Mouse (Mus musculus): Measurements from ENCODE around the gene Thnsl1. TPM values are rescaled to one million over a fixed set of nuclear protein-coding genes. Genes with fewer than 3 reads are reported as not detected.

The Thnsl1 gene
- 22.2 and 24.1 TPM in 2 replicates for polyA plus RNA-seq (2015; fragmentation: Nextera tagmentation; extraction: Ambion mirVana)

DNA sequence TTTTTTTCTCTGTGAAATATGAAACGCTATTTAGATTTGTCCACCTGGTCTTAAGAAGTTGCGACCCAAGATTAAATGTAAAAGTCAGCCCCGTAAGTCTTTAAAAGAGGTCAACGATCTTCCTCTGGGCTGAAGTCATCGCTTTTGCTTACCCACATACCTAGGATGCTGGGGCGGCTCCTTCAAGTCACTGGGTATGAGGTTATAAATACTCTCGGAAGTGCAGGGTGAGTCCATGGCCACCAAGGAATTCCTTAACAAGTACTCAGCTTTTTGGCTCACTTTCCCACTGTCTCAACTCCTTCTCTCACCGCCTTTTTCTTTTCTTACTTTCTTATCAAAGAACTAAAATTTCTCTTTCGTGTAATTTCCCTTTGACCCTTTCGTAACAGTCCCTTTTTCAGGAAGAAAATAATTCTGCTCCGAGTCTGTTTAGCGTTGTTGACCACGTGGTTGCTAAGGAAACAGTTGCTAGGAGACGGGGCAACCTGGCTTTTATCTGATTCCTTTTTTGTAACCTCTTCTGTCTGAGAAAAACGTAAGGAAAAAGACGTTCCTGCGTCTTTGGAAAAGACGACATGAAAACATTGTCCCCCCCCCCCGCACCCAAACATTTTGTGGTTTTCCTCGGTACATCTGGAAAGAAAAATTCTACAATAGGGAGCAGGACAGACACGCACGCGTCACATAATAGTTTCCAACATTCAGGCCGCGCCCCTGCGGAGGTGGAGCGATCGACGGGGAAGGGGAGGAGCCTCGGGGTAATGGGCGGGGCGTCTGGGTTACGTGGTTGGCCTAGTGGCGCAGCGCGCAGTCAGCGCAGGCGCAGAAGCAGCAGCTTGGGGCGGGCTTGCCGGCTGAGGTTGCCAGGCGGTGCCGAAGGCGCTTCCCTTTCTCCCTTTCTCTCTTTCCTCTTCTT lies at the start of gene Thnsl1, which contains the start of gene Enkur:
Gene Thnsl1, plus strand, starts transcription at position 813 of the 919 bp plus-strand sequence.
Gene Enkur, minus strand, starts transcription at position 454 of the 919 bp plus-strand sequence.
- H3K4me2 ChIP-seq (replicated peaks): peak within 1 kb of the TSS; percentile 80
- 4% methylated on average over 43 of the region's 43 CpGs for WGBS
- peak within 1 kb of the TSS; percentile 68 for H3K4me3 ChIP-seq (replicated peaks)
- no peaks in the 10 kb centered on the region for H3K36me3 ChIP-seq
- no peaks in the 10 kb centered on the region for H3K9me3 ChIP-seq
- peak within 1 kb of the TSS; percentile 80 for H3K9ac ChIP-seq (replicated peaks)
- peak within 1 kb of the TSS; percentile 85 for H3K27ac ChIP-seq
- ATAC-seq: peak; percentile 99
- peaks cover 25% of the 10 kb centered on the region for H3K4me1 ChIP-seq (replicated peaks)
- no peaks in the 10 kb centered on the region for H3K27me3 ChIP-seq

DNA sequence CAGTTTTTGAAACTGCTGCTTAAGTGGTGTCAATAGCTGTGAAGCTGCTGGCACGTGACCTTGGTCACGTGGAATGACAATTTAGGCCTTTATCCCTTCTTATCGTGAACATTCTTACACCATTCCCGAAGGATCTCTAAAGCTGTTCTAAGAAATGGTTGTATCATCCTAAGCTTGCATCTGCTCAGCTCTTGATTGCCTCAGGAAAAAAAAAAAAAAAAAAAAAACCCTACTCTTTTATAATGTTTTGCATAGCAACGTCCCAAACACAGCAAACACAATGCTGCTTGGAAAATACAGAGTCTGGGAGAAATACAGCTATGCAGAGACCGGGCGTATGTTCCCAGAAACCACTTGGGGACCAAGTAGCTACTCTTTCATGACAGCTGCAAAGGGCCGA lies 41.2 kb upstream of the Thnsl1 start:
- Histone ChIP-seq H3K9ac (replicated peaks) (no peak overlapping the region), H3K36me3 (no peaks in the 10 kb centered on the region), H3K4me1 (replicated peaks) (no peaks in the 10 kb centered on the region), H3K4me2 (replicated peaks) (no peak overlapping the region), H3K27me3 (no peaks in the 10 kb centered on the region), H3K27ac (no peak overlapping the region), H3K9me3 (no peaks in the 10 kb centered on the region), H3K4me3 (replicated peaks) (no peak overlapping the region)
- WGBS: 67% methylated on average over 8 of the region's 8 CpGs
- ATAC-seq: no peak

DNA sequence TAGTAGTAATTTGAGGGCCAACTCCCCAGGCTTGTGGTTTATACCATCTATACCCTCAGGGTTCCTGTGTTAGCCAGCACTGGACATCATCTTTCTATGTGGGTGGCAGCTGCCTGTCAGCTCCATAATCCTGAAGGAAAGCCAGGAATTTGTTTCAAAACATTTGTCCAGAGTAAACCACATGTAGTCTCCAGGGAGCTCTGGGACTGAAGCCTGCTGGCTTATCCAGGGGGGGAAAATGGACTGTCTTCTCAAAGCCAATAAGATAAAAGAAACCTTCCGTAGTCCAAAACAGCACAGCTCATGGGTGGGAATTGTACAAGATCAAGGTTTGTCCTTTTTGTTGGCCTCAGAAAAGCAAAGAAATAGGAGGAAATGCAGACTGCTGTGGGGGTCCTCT lies 37.6 kb upstream of the Thnsl1 start:
- WGBS: 87% methylated on average over 1 of the region's 1 CpGs
- Histone ChIP-seq H3K4me2 (replicated peaks) (no peak overlapping the region), H3K4me1 (replicated peaks) (no peaks in the 10 kb centered on the region), H3K9me3 (no peaks in the 10 kb centered on the region), H3K4me3 (replicated peaks) (no peak overlapping the region), H3K9ac (replicated peaks) (no peak overlapping the region), H3K36me3 (no peaks in the 10 kb centered on the region), H3K27me3 (no peaks in the 10 kb centered on the region), H3K27ac (no peak overlapping the region)
- ATAC-seq: no peak

DNA sequence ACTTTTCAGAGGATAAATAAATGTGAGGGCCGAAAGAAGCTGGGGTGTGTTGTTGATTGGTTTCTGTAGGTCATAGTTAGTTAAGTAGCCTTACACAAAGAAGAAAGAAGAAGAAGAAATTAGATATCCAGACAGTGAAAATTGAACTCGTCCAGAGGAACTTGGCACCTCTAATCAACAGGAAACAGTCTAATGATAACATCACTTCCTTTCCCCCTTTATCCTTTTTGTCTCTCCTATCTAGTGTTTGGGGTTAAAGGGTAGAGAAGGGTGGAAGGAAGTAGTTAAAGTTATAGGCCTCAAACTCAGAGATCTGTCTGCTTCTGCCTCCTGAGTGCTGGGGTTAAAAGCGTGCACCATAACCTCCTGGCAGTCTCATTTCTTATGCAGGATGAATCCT lies 32.7 kb upstream of the Thnsl1 start:
- no peak overlapping the region for H3K9ac ChIP-seq (replicated peaks)
- no peak overlapping the region for H3K27ac ChIP-seq
- H3K9me3 ChIP-seq: no peaks in the 10 kb centered on the region
- H3K36me3 ChIP-seq: no peaks in the 10 kb centered on the region
- no peaks in the 10 kb centered on the region for H3K4me1 ChIP-seq (replicated peaks)
- ATAC-seq: no peak
- no peak overlapping the region for H3K4me3 ChIP-seq (replicated peaks)
- H3K4me2 ChIP-seq (replicated peaks): no peak overlapping the region
- no peaks in the 10 kb centered on the region for H3K27me3 ChIP-seq
- 93% methylated on average over 3 of the region's 3 CpGs for WGBS

GRCm38 (mm10) chr2:21179136-21179535 lies 26.4 kb upstream of the Thnsl1 start:
- H3K4me3 ChIP-seq (replicated peaks): no peak overlapping the region
- H3K9ac ChIP-seq (replicated peaks): no peak overlapping the region
- no peak for ATAC-seq
- H3K9me3 ChIP-seq: peaks cover 3% of the 10 kb centered on the region; the same call in 1 of the 2 replicates
- no peak overlapping the region for H3K4me2 ChIP-seq (replicated peaks)
- no peaks in the 10 kb centered on the region for H3K4me1 ChIP-seq (replicated peaks)
- WGBS: 95% methylated on average over 5 of the region's 5 CpGs
- H3K27ac ChIP-seq: no peak overlapping the region
- H3K27me3 ChIP-seq: no peaks in the 10 kb centered on the region
- no peaks in the 10 kb centered on the region for H3K36me3 ChIP-seq

DNA sequence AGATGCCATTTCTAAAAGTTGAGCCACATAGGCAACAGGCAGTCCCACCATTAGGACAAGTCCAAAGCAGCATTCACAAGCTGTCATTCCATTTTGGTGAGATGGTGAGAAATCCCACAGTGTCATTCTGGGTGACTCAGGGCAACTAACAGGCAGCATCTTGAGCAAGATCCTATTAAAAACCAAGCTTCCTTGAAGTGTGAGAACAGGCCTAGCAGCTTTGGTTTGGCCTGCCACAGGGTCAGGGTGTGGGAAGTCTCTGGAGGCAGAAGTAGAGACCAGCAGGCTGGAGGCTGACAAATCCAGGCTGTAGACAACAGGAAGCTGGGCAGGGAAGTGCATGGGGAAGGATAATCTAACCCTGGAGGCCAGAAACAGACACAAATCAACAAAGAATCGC lies 22.7 kb upstream of the Thnsl1 start:
- Histone ChIP-seq H3K4me3 (replicated peaks) (no peak overlapping the region), H3K36me3 (no peaks in the 10 kb centered on the region), H3K4me2 (replicated peaks) (no peak overlapping the region), H3K9ac (replicated peaks) (no peak overlapping the region), H3K9me3 (peaks cover 3% of the 10 kb centered on the region; the same call in 1 of the 2 replicates), H3K27me3 (no peaks in the 10 kb centered on the region), H3K4me1 (replicated peaks) (no peaks in the 10 kb centered on the region), H3K27ac (no peak overlapping the region)
- no peak for ATAC-seq
- WGBS: 91% methylated on average over 1 of the region's 1 CpGs

- Histone ChIP-seq H3K9ac (replicated peaks) (no peak overlapping the region), H3K4me1 (replicated peaks) (no peaks in the 10 kb centered on the region), H3K4me2 (replicated peaks) (no peak overlapping the region), H3K27ac (no peak overlapping the region), H3K27me3 (no peaks in the 10 kb centered on the region), H3K4me3 (replicated peaks) (no peak overlapping the region), H3K9me3 (no peaks in the 10 kb centered on the region), H3K36me3 (no peaks in the 10 kb centered on the region)
- no peak for ATAC-seq
- WGBS: 56% methylated on average over 7 of the region's 7 CpGs
These were observed 17.9 kb upstream of the Thnsl1 start for GRCm38 (mm10) chr2:21187576-21187975.

DNA sequence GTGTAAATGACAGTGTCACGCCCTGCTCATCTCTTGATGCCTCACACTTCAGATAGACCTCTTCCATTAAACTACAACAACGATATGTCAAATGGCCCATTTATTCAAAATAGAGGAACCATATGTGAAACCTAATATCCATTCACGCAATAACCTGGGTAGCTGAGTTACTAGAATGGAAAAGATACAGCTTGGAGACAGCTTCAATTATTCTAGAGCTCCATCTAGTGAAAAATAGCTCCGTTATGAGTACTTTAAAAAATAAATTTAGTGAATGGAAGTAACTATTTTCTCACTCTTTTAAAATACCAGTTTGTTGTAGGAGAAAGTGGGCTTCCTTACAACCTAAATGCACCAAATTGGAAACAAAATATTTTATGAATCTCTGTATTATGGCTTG lies 16.9 kb upstream of the Thnsl1 start:
- H3K9me3 ChIP-seq: no peaks in the 10 kb centered on the region
- no peaks in the 10 kb centered on the region for H3K4me1 ChIP-seq (replicated peaks)
- no peaks in the 10 kb centered on the region for H3K27me3 ChIP-seq
- no peaks in the 10 kb centered on the region for H3K36me3 ChIP-seq
- WGBS: 77% methylated on average over 4 of the region's 4 CpGs
- H3K4me3 ChIP-seq (replicated peaks): no peak overlapping the region
- H3K4me2 ChIP-seq (replicated peaks): no peak overlapping the region
- H3K27ac ChIP-seq: no peak overlapping the region
- no peak overlapping the region for H3K9ac ChIP-seq (replicated peaks)
- peak; percentile 56; the same call in 1 of the 2 replicates for ATAC-seq

DNA sequence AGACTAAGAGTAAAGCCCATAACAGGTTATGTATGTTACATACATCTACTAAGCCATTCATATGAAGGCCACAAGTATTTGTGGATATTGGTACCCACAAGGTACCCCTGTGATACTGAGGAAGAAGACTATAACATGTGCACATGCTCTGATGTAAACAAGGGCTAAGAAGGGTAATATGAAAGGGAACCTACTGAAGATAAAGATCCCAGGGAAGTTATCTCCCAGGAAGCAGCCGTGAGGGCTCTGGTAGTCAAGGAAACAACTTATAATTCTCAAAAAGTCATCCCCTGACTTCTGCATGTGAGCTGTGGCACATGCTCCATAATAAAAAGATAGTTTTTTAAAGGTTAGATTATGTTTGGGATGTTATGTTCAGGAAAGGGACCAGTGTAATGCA lies 14.3 kb upstream of the Thnsl1 start:
- Histone ChIP-seq H3K4me3 (replicated peaks) (no peak overlapping the region), H3K36me3 (no peaks in the 10 kb centered on the region), H3K27me3 (no peaks in the 10 kb centered on the region), H3K27ac (no peak overlapping the region), H3K9me3 (no peaks in the 10 kb centered on the region), H3K4me1 (replicated peaks) (no peaks in the 10 kb centered on the region), H3K4me2 (replicated peaks) (no peak overlapping the region), H3K9ac (replicated peaks) (no peak overlapping the region)
- WGBS: 75% methylated on average over 1 of the region's 1 CpGs
- ATAC-seq: no peak

DNA sequence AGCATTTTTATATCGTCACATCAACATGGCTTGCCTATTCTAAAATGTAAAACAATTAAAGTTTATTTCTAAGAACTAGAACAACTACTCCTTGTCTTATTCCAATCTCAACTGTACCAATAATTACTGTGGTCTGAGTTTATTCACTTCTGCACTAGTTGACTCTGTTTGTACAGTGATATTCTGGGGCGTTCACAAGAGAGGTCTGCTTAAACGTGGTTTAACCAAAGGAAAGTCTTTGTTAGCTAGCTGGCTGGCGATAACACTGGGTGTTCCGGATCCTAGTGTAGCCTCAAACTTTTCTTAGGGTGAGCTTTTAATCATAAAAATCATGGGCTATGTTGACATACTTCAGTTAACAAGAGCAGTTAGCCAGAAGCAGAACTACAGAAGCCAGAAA lies 10.3 kb upstream of the Thnsl1 start:
- Histone ChIP-seq H3K9ac (replicated peaks) (no peak overlapping the region), H3K27me3 (no peaks in the 10 kb centered on the region), H3K27ac (no peak overlapping the region), H3K4me3 (replicated peaks) (no peak overlapping the region), H3K9me3 (no peaks in the 10 kb centered on the region), H3K36me3 (no peaks in the 10 kb centered on the region), H3K4me2 (replicated peaks) (no peak overlapping the region), H3K4me1 (replicated peaks) (no peaks in the 10 kb centered on the region)
- ATAC-seq: no peak
- 93% methylated on average over 5 of the region's 5 CpGs for WGBS

GRCm38 (mm10) chr2:21199051-21199450 lies 6.5 kb upstream of the Thnsl1 start:
- no peak for ATAC-seq
- WGBS: 70% methylated on average over 3 of the region's 3 CpGs

GRCm38 (mm10) chr2:21202754-21203153 lies 2.8 kb upstream of the Thnsl1 start:
- H3K9me3 ChIP-seq: no peaks in the 10 kb centered on the region
- no peak overlapping the region for H3K27ac ChIP-seq
- no peaks in the 10 kb centered on the region for H3K27me3 ChIP-seq
- H3K4me1 ChIP-seq (replicated peaks): peaks cover 22% of the 10 kb centered on the region
- 90% methylated on average over 2 of the region's 2 CpGs for whole genome bisulfite sequencing
- ATAC-seq: no peak
- no peak overlapping the region for H3K4me2 ChIP-seq (replicated peaks)
- no peak overlapping the region for H3K4me3 ChIP-seq (replicated peaks)
- no peak overlapping the region for H3K9ac ChIP-seq (replicated peaks)
- no peaks in the 10 kb centered on the region for H3K36me3 ChIP-seq

More at GRCm38 (mm10) chr2:21199051-21199450, 6.5 kb upstream of the Thnsl1 start:
- Histone ChIP-seq H3K36me3 (no peaks in the 10 kb centered on the region), H3K27me3 (no peaks in the 10 kb centered on the region), H3K4me3 (replicated peaks) (no peak overlapping the region), H3K4me1 (replicated peaks) (no peaks in the 10 kb centered on the region), H3K27ac (no peak overlapping the region), H3K9ac (replicated peaks) (no peak overlapping the region), H3K9me3 (no peaks in the 10 kb centered on the region), H3K4me2 (replicated peaks) (no peak overlapping the region)

All from midbrain, embryonic 13.5 days (tissue).